ENCODE assay signal across 8 mouse cellular contexts in the genomic region with DNA sequence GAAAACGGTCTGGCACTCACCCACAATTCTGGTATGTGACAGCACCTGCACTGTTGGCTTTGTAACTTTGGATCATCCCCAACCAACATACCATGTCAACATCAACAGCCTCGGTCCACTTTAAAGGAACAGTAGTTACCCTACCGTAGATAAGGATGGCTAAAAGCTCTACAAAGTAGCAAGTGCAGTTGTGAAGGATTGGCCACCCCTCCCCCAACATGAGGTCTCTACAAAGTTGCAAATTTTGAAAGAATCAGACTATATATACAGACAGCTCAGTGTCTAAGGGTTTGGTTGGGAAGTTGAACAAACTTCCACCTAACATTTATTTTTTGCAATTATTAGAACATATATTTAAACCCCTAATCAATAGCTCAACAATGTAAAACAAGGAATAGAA. TPM values are rescaled to one million over a fixed set of nuclear protein-coding genes. Genes with fewer than 3 reads are reported as not detected.
DNase-seq lines count a peak whose midpoint lies in the region; ATAC-seq and TF ChIP-seq lines count a peak whose summit lies in the region.

No protein-coding gene starts in this region.

- H3K4me1 ChIP-seq in heart, embryonic 11.5 days (ENCODE audit: control insufficient read depth, insufficient read depth, low read length), result peaks cover 7% of the 10 kb centered on the region
- H3K4me1 ChIP-seq in CH12.LX (ENCODE audit: control insufficient read depth in 1 of 2, insufficient read depth in 2 of 2), result peaks cover 10 to 39% of the 10 kb centered on the region in 2 experiments
- H3K4me1 ChIP-seq in forebrain, postnatal 0 days (ENCODE audit: insufficient read depth), result peaks cover 9% of the 10 kb centered on the region
- peaks cover 26% of the 10 kb centered on the region for H3K4me1 ChIP-seq in liver, embryonic 16.5 days (ENCODE audit: control insufficient read depth, low read depth, low read length)

- in situ Hi-C loops in CH12.LX (cut with MboI; ENCODE audit: low pct_ligation_motif_present, low pct_unique_long_range_greater_than_20kb, low sequenced_read_pairs), result loop anchor here (5.0 kb wide), 1 partner anchor 96 kb away; no protein-coding TSS in a partner anchor

- DNase-seq in heart, adult 18-20 months, result no peak
- no peak for DNase-seq in CH12.LX (ENCODE audit: extremely low read depth)
- DNase-seq in forebrain, postnatal 0 days, result no peak
- no peak for DNase-seq in B cell, adult 2 months
- no peak for DNase-seq in right cerebral cortex, adult 2 months (ENCODE audit: low spot score in 2 of 2)
- no peak for DNase-seq in adrenal gland, postnatal 25 days

- H3K36me3 ChIP-seq in heart, embryonic 11.5 days (ENCODE audit: control insufficient read depth, insufficient read depth, low read length), result peaks cover 16% of the 10 kb centered on the region
- peaks cover 40 to 72% of the 10 kb centered on the region in 2 experiments for H3K36me3 ChIP-seq in CH12.LX (replicated peaks in 1 of 2; ENCODE audit: control insufficient read depth in 1 of 2, insufficient read depth in 1 of 2, low read length in 1 of 2)
- H3K36me3 ChIP-seq in forebrain, postnatal 0 days (ENCODE audit: insufficient read depth), result peaks cover 34% of the 10 kb centered on the region
- peaks cover 31% of the 10 kb centered on the region for H3K36me3 ChIP-seq in liver, embryonic 16.5 days (ENCODE audit: control insufficient read depth, insufficient read depth)

- no peaks in the 10 kb centered on the region for H3K27me3 ChIP-seq in heart, embryonic 11.5 days (ENCODE audit: control insufficient read depth, insufficient read depth, low read length)
- H3K27me3 ChIP-seq in CH12.LX (replicated peaks), result no peaks in the 10 kb centered on the region
- no peaks in the 10 kb centered on the region for H3K27me3 ChIP-seq in forebrain, postnatal 0 days (ENCODE audit: insufficient read depth, low read length)
- H3K27me3 ChIP-seq in liver, embryonic 16.5 days (ENCODE audit: control insufficient read depth, insufficient read depth, low read depth, low read length), result no peaks in the 10 kb centered on the region

- no peak overlapping the region for H3K4me3 ChIP-seq in heart, embryonic 11.5 days (ENCODE audit: low read depth, low read length)
- H3K4me3 ChIP-seq in CH12.LX (replicated peaks in 1 of 3; ENCODE audit: low read depth in 2 of 3, low read length in 2 of 3, poor library complexity in 1 of 3), result no peak overlapping the region
- no peak overlapping the region; the same call in 1 of the 2 replicates for H3K4me3 ChIP-seq in forebrain, postnatal 0 days (ENCODE audit: low read depth, low read length)
- no peak overlapping the region for H3K4me3 ChIP-seq in liver, embryonic 16.5 days (ENCODE audit: low read depth, low read length)

- no peak overlapping the region; the same call in 1 of the 2 replicates for H3K4me2 ChIP-seq in heart, embryonic 11.5 days
- H3K4me2 ChIP-seq in CH12.LX (ENCODE audit: insufficient read depth, low read depth, poor library complexity, severe bottlenecking), result no peak overlapping the region
- H3K4me2 ChIP-seq in forebrain, postnatal 0 days (ENCODE audit: low read depth), result no peak overlapping the region
- H3K4me2 ChIP-seq in liver, embryonic 16.5 days (ENCODE audit: low read depth, low read length), result peak overlapping the region; percentile 90; the same call in 1 of the 2 replicates

- ATAC-seq in heart, embryonic 11.5 days (replicated peaks; ENCODE audit: insufficient number of reproducible peaks, low FRiP score, low TSS enrichment), result no peak
- ATAC-seq in forebrain, postnatal 0 days, result no peak
- no peak for ATAC-seq in liver, embryonic 16.5 days (ENCODE audit: low read depth)

- TF ChIP-seq POLR2A in CH12.LX (IDR thresholded peaks at IDR 0.05; ENCODE audit: low read depth, low read length), result no peak

- TF ChIP-seq CTCF in CH12.LX (conservative IDR thresholded peaks at IDR 0.05 in 1 of 2, IDR thresholded peaks at IDR 0.05 in 1 of 2; ENCODE audit: low read depth in 2 of 2, low read length in 2 of 2), result no peak
- TF ChIP-seq CTCF in forebrain, postnatal 0 days (IDR thresholded peaks at IDR 0.05; ENCODE audit: low read depth), result no peak

- peak overlapping the region; percentile 99 for H3K27ac ChIP-seq in heart, embryonic 11.5 days (ENCODE audit: low read depth, low read length)
- H3K27ac ChIP-seq in CH12.LX (ENCODE audit: insufficient read depth, low read depth), result peak overlapping the region; percentile 77; the same call in 1 of the 2 replicates
- H3K27ac ChIP-seq in forebrain, postnatal 0 days (ENCODE audit: low read depth, low read length), result peak overlapping the region; percentile 99
- H3K27ac ChIP-seq in liver, embryonic 16.5 days (ENCODE audit: low read length), result peak overlapping the region; percentile 95

- TF ChIP-seq EP300 in CH12.LX (IDR thresholded peaks at IDR 0.05; ENCODE audit: low read length), result no peak

- 87% methylated on average over 3 of the region's 3 CpGs for WGBS in heart, embryonic 11.5 days (ENCODE audit: insufficient replicate concordance)
- 98% methylated on average over 3 of the region's 3 CpGs for WGBS in forebrain, postnatal 0 days
- WGBS in liver, embryonic 16.5 days (ENCODE audit: insufficient replicate concordance), result 77% methylated on average over 3 of the region's 3 CpGs

- H3K9ac ChIP-seq in heart, embryonic 11.5 days (ENCODE audit: low read depth, low read length), result no peak overlapping the region
- peak overlapping the region; percentile 45; the same call in 1 of the 2 replicates for H3K9ac ChIP-seq in CH12.LX (ENCODE audit: insufficient read depth, low read depth)
- H3K9ac ChIP-seq in forebrain, postnatal 0 days, result no peak overlapping the region
- H3K9ac ChIP-seq in liver, embryonic 16.5 days (ENCODE audit: low read depth, low read length), result no peak overlapping the region

- peaks cover 34% of the 10 kb centered on the region for H3K79me2 ChIP-seq in CH12.LX (replicated peaks; ENCODE audit: control insufficient read depth, extremely low read depth, insufficient read depth, poor library complexity, severe bottlenecking)

- dilution Hi-C loops in CH12.LX (cut with MboI; ENCODE audit: extremely low pct_ligation_motif_present, extremely low pct_unique_long_range_greater_than_20kb, low sequenced_read_pairs), result no loop called here

- no peak for TF ChIP-seq RAD21 in CH12.LX (IDR thresholded peaks at IDR 0.05; ENCODE audit: low read depth, low read length)

- H3K9me3 ChIP-seq in heart, embryonic 11.5 days (replicated peaks; ENCODE audit: control insufficient read depth, low read length), result no peaks in the 10 kb centered on the region; the same call in 1 of the 2 replicates
- peaks cover 4% of the 10 kb centered on the region for H3K9me3 ChIP-seq in CH12.LX (replicated peaks; ENCODE audit: low read length)
- no peaks in the 10 kb centered on the region for H3K9me3 ChIP-seq in forebrain, postnatal 0 days (ENCODE audit: low read length)
- no peaks in the 10 kb centered on the region for H3K9me3 ChIP-seq in liver, embryonic 16.5 days (replicated peaks; ENCODE audit: control insufficient read depth, low read length)

TF ChIP-seq in CH12.LX, 34 proteins besides CTCF, POLR2A, EP300 and RAD21:
- TF ChIP-seq MXI1 (IDR thresholded peaks at IDR 0.05; ENCODE audit: low read depth, low read length) (no peak), CHD2 (IDR thresholded peaks at IDR 0.05; ENCODE audit: low read length) (peak; percentile 71)

RNA-seq across cellular contexts. Expression of a gene that starts 1.0 kb away (rescaled TPM):
- polyA plus RNA-seq in heart, embryonic 11.5 days (2014; fragmentation: Nextera tagmentation; extraction: Ambion mirVana), result 5.5 and 6.1 TPM in 2 replicates
- 10 to 100 TPM; 29.3 to 29.4 TPM for total RNA-seq in heart, adult 18-20 months (2021)
- 3.3 and 3.5 TPM in 2 replicates for total RNA-seq in CH12.LX (2012; rRNA removed)
- total RNA-seq in CH12.LX (2014; rRNA removed), result 1.3 TPM in 2 replicates
- 11.8 and 12.9 TPM in 2 replicates for polyA plus RNA-seq in CH12.LX (2012; ENCODE audit: insufficient read length, low read depth)
- 22.0 and 41.8 TPM in 2 replicates for total RNA-seq in forebrain, postnatal 0 days (2014; rRNA removed)
- polyA plus RNA-seq in forebrain, postnatal 0 days (2015; fragmentation: Nextera tagmentation; extraction: Ambion mirVana), result 9.2 and 15.4 TPM in 2 replicates
- polyA plus RNA-seq in liver, embryonic 16.5 days (2015; fragmentation: Nextera tagmentation; extraction: Ambion mirVana), result 0.18 and 0.27 TPM in 2 replicates
- 61.3 and 81.5 TPM in 2 replicates for total RNA-seq in adrenal gland, postnatal 25 days (2021)

RNA-seq across cellular contexts. Expression of a gene that starts 22.3 kb away (rescaled TPM):
- polyA plus RNA-seq in heart, embryonic 11.5 days (2014; fragmentation: Nextera tagmentation; extraction: Ambion mirVana), result 17.2 and 19.4 TPM in 2 replicates
- 10 to 100 TPM; 14.2 to 21.2 TPM for total RNA-seq in heart, adult 18-20 months (2021)
- total RNA-seq in CH12.LX (2012; rRNA removed) (26.1 and 27.8 TPM in 2 replicates), CH12.LX (2014; rRNA removed) (26.9 and 28.6 TPM in 2 replicates)
- 30.7 and 34.8 TPM in 2 replicates for polyA plus RNA-seq in CH12.LX (2012; ENCODE audit: insufficient read length, low read depth)
- total RNA-seq in forebrain, postnatal 0 days (2014; rRNA removed), result 42.9 and 47.9 TPM in 2 replicates
- polyA plus RNA-seq in forebrain, postnatal 0 days (2015; fragmentation: Nextera tagmentation; extraction: Ambion mirVana), result 9.1 and 16.3 TPM in 2 replicates
- 3.8 and 4.0 TPM in 2 replicates for polyA plus RNA-seq in liver, embryonic 16.5 days (2015; fragmentation: Nextera tagmentation; extraction: Ambion mirVana)
- 27.1 and 34.8 TPM in 2 replicates for total RNA-seq in adrenal gland, postnatal 25 days (2021)

RNA-seq across cellular contexts. Expression of a gene that starts 22.5 kb away (rescaled TPM):
- 74.5 and 85.1 TPM in 2 replicates for polyA plus RNA-seq in heart, embryonic 11.5 days (2014; fragmentation: Nextera tagmentation; extraction: Ambion mirVana)
- 10 to 100 TPM; 79.1 to 87.3 TPM for total RNA-seq in heart, adult 18-20 months (2021)
- total RNA-seq in CH12.LX (2012; rRNA removed), result 28.5 and 34.5 TPM in 2 replicates
- total RNA-seq in CH12.LX (2014; rRNA removed), result 52.9 and 55.3 TPM in 2 replicates
- 30.7 and 54.9 TPM in 2 replicates for polyA plus RNA-seq in CH12.LX (2012; ENCODE audit: insufficient read length, low read depth)
- 13.4 and 21.4 TPM in 2 replicates for total RNA-seq in forebrain, postnatal 0 days (2014; rRNA removed)
- polyA plus RNA-seq in forebrain, postnatal 0 days (2015; fragmentation: Nextera tagmentation; extraction: Ambion mirVana), result 94.5 and 112 TPM in 2 replicates
- polyA plus RNA-seq in liver, embryonic 16.5 days (2015; fragmentation: Nextera tagmentation; extraction: Ambion mirVana), result 66.0 and 79.3 TPM in 2 replicates
- 95.1 and 156 TPM in 2 replicates for total RNA-seq in adrenal gland, postnatal 25 days (2021)

RNA-seq across cellular contexts. Expression of a gene that starts 22.5 kb away (rescaled TPM):
- 4.1 and 4.5 TPM in 2 replicates for polyA plus RNA-seq in heart, embryonic 11.5 days (2014; fragmentation: Nextera tagmentation; extraction: Ambion mirVana)
- total RNA-seq in heart, adult 18-20 months (2021), result 1 to 10 TPM; 8.4 to 9.4 TPM
- total RNA-seq in CH12.LX (2012; rRNA removed), result 10.6 and 13.3 TPM in 2 replicates
- total RNA-seq in CH12.LX (2014; rRNA removed), result 8.0 and 9.5 TPM in 2 replicates
- 7.2 and 7.6 TPM in 2 replicates for polyA plus RNA-seq in CH12.LX (2012; ENCODE audit: insufficient read length, low read depth)
- 23.1 and 23.6 TPM in 2 replicates for total RNA-seq in forebrain, postnatal 0 days (2014; rRNA removed)
- polyA plus RNA-seq in forebrain, postnatal 0 days (2015; fragmentation: Nextera tagmentation; extraction: Ambion mirVana), result 8.6 and 9.9 TPM in 2 replicates
- 2.4 and 2.7 TPM in 2 replicates for polyA plus RNA-seq in liver, embryonic 16.5 days (2015; fragmentation: Nextera tagmentation; extraction: Ambion mirVana)
- 13.8 and 16.0 TPM in 2 replicates for total RNA-seq in adrenal gland, postnatal 25 days (2021)
